Mouse (Mus musculus): ENCODE measurements at regions not wholly inside any gene's neighbourhood (a gene's known extent, or its start where the extent isn't known, plus 50 kb on each side); places are given as distances from the start of the nearest gene placed in this dataset.

- intact Hi-C loops (cut with DNase I), result no loop called here
- H3K27me3 ChIP-seq (ENCODE audit: control insufficient read depth, insufficient read depth, low read length), result no peaks in the 10 kb centered on the region
- H3K4me3 ChIP-seq, result no peak overlapping the region
- H3K79me2 ChIP-seq (replicated peaks; ENCODE audit: control insufficient read depth, insufficient read depth, low read length), result no peaks in the 10 kb centered on the region
- no peak for DNase-seq
- 56% methylated on average over 7 of the region's 7 CpGs for WGBS
- H3K36me3 ChIP-seq (ENCODE audit: control insufficient read depth, insufficient read depth, low read length), result no peaks in the 10 kb centered on the region
- H3K4me1 ChIP-seq (ENCODE audit: control insufficient read depth, insufficient read depth, low read length), result no peaks in the 10 kb centered on the region
- TF ChIP-seq CTCF (IDR thresholded peaks at IDR 0.05) (no peak), POLR2A (IDR thresholded peaks at IDR 0.05; ENCODE audit: insufficient read depth, low read depth, low read length) (no peak), EP300 (IDR thresholded peaks at IDR 0.05; ENCODE audit: insufficient read depth, low read depth, low read length) (no peak)
- no peak overlapping the region for H3K9ac ChIP-seq (ENCODE audit: low read depth, low read length)
- no peak overlapping the region for H3K27ac ChIP-seq
These were observed 366.5 kb upstream of the Sash1 start for GRCm38 (mm10) chr10:9252120-9252940.

DNA sequence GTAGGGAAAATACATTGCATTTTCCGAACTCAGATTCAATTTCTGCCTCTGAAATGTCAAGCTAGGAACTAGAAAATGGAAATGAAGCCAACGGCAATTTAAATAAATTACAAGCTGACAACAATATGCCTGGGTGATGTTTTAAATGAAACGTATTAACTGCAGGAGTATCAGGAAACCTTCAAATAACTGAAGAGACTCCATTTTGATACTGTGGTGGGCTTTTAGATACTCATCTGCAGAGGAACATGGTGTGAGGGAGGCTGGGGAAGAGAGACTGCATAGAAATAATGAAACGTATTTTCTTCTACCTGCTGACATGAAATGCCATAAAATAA, 357.4 kb upstream of the Sash1 start:
- H3K36me3 ChIP-seq (ENCODE audit: control insufficient read depth, insufficient read depth, low read length), result no peaks in the 10 kb centered on the region
- 87% methylated on average over 4 of the region's 4 CpGs for WGBS
- no peak overlapping the region for H3K9ac ChIP-seq (ENCODE audit: low read depth, low read length)
- TF ChIP-seq CTCF (IDR thresholded peaks at IDR 0.05) (no peak), POLR2A (IDR thresholded peaks at IDR 0.05; ENCODE audit: insufficient read depth, low read depth, low read length) (no peak), EP300 (IDR thresholded peaks at IDR 0.05; ENCODE audit: insufficient read depth, low read depth, low read length) (no peak)
- H3K4me1 ChIP-seq (ENCODE audit: control insufficient read depth, insufficient read depth, low read length), result peaks cover 2% of the 10 kb centered on the region
- no peak for DNase-seq
- no peaks in the 10 kb centered on the region for H3K79me2 ChIP-seq (replicated peaks; ENCODE audit: control insufficient read depth, insufficient read depth, low read length)
- H3K4me3 ChIP-seq, result no peak overlapping the region
- H3K27ac ChIP-seq, result no peak overlapping the region
- H3K27me3 ChIP-seq (ENCODE audit: control insufficient read depth, insufficient read depth, low read length), result no peaks in the 10 kb centered on the region
- intact Hi-C loops (cut with DNase I), result no loop called here

- Histone ChIP-seq H3K4me3 (no peak overlapping the region), H3K27ac (no peak overlapping the region), H3K79me2 (replicated peaks; ENCODE audit: control insufficient read depth, insufficient read depth, low read length) (no peaks in the 10 kb centered on the region), H3K36me3 (ENCODE audit: control insufficient read depth, insufficient read depth, low read length) (no peaks in the 10 kb centered on the region), H3K9ac (ENCODE audit: low read depth, low read length) (no peak overlapping the region), H3K27me3 (ENCODE audit: control insufficient read depth, insufficient read depth, low read length) (no peaks in the 10 kb centered on the region), H3K4me1 (ENCODE audit: control insufficient read depth, insufficient read depth, low read length) (peaks cover 2% of the 10 kb centered on the region)
- DNase-seq, result no peak
- 74% methylated on average over 7 of the region's 7 CpGs for WGBS
- TF ChIP-seq CTCF (IDR thresholded peaks at IDR 0.05), result no peak
- TF ChIP-seq POLR2A (IDR thresholded peaks at IDR 0.05; ENCODE audit: insufficient read depth, low read depth, low read length), result no peak
- no peak for TF ChIP-seq EP300 (IDR thresholded peaks at IDR 0.05; ENCODE audit: insufficient read depth, low read depth, low read length)
- intact Hi-C loops (cut with DNase I), result no loop called here
These were observed 356.9 kb upstream of the Sash1 start for GRCm38 (mm10) chr10:9242596-9243280.

- no peak for TF ChIP-seq POLR2A (IDR thresholded peaks at IDR 0.05; ENCODE audit: insufficient read depth, low read depth, low read length)
- no peak for TF ChIP-seq EP300 (IDR thresholded peaks at IDR 0.05; ENCODE audit: insufficient read depth, low read depth, low read length)
- TF ChIP-seq CTCF (IDR thresholded peaks at IDR 0.05), result no peak
- H3K9ac ChIP-seq (ENCODE audit: low read depth, low read length), result no peak overlapping the region
- H3K36me3 ChIP-seq (ENCODE audit: control insufficient read depth, insufficient read depth, low read length), result no peaks in the 10 kb centered on the region
- peaks cover 2% of the 10 kb centered on the region for H3K4me1 ChIP-seq (ENCODE audit: control insufficient read depth, insufficient read depth, low read length)
- WGBS, result 14% methylated on average over 6 of the region's 6 CpGs
- H3K27me3 ChIP-seq (ENCODE audit: control insufficient read depth, insufficient read depth, low read length), result no peaks in the 10 kb centered on the region
- peak in 1 of 2 experiments; percentile 28 for DNase-seq
- intact Hi-C loops (cut with DNase I), result no loop called here
- no peaks in the 10 kb centered on the region for H3K79me2 ChIP-seq (replicated peaks; ENCODE audit: control insufficient read depth, insufficient read depth, low read length)
- H3K27ac ChIP-seq, result no peak overlapping the region
- no peak overlapping the region for H3K4me3 ChIP-seq
These were observed 354.1 kb upstream of the Sash1 start for GRCm38 (mm10) chr10:9239956-9240355.

DNA sequence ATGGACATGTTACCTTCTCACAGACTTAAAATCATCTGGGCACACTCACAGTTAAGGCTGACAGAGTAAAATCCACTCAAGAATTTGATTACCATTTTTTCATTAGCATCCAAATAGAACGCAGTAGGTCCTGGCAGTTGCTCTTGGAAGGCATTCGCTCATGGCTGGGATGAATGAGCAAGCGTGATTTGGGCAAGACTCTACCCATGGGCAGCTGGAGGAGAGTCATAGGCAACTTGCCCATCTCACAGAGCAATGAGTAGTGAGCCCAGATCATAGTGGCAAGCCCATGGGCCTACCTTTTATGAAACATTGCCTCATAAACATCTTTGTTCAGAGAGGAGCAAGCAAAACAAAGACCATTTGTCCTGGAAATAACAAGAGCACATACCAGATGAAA, 345.9 kb upstream of the Sash1 start:
- no peak for DNase-seq
- Histone ChIP-seq H3K79me2 (replicated peaks; ENCODE audit: control insufficient read depth, insufficient read depth, low read length) (no peaks in the 10 kb centered on the region), H3K4me1 (ENCODE audit: control insufficient read depth, insufficient read depth, low read length) (no peaks in the 10 kb centered on the region), H3K9ac (ENCODE audit: low read depth, low read length) (no peak overlapping the region), H3K27me3 (ENCODE audit: control insufficient read depth, insufficient read depth, low read length) (no peaks in the 10 kb centered on the region), H3K27ac (no peak overlapping the region), H3K4me3 (no peak overlapping the region), H3K36me3 (ENCODE audit: control insufficient read depth, insufficient read depth, low read length) (no peaks in the 10 kb centered on the region)
- intact Hi-C loops (cut with DNase I), result no loop called here
- 74% methylated on average over 3 of the region's 3 CpGs for WGBS
- TF ChIP-seq POLR2A (IDR thresholded peaks at IDR 0.05; ENCODE audit: insufficient read depth, low read depth, low read length) (no peak), CTCF (IDR thresholded peaks at IDR 0.05) (no peak), EP300 (IDR thresholded peaks at IDR 0.05; ENCODE audit: insufficient read depth, low read depth, low read length) (no peak)

DNA sequence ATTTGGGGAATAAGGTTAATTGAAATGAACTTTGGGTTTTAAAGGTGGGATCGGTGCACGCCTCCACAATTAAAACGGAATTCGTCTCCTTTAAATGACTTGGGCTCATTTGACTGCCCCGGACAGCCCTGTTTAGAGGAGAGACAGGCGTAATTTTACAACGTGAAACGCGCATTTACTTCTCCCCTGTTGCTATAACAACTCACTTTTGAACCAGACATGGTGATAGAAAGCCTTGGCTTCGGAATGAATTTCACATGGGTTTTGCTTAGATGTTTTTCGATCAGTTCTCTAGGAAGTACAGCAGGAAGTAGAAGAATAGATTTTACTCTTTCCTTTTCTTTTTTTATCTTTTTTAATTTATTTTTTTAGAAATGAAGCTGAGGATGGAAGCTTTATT, 343.2 kb upstream of the Sash1 start:
- Histone ChIP-seq H3K4me3 (no peak overlapping the region), H3K27ac (no peak overlapping the region), H3K9ac (ENCODE audit: low read depth, low read length) (no peak overlapping the region), H3K4me1 (ENCODE audit: control insufficient read depth, insufficient read depth, low read length) (no peaks in the 10 kb centered on the region), H3K27me3 (ENCODE audit: control insufficient read depth, insufficient read depth, low read length) (no peaks in the 10 kb centered on the region), H3K79me2 (replicated peaks; ENCODE audit: control insufficient read depth, insufficient read depth, low read length) (no peaks in the 10 kb centered on the region), H3K36me3 (ENCODE audit: control insufficient read depth, insufficient read depth, low read length) (no peaks in the 10 kb centered on the region)
- WGBS, result 89% methylated on average over 11 of the region's 11 CpGs
- no peak for DNase-seq
- TF ChIP-seq CTCF (IDR thresholded peaks at IDR 0.05), result no peak
- TF ChIP-seq EP300 (IDR thresholded peaks at IDR 0.05; ENCODE audit: insufficient read depth, low read depth, low read length), result no peak
- no peak for TF ChIP-seq POLR2A (IDR thresholded peaks at IDR 0.05; ENCODE audit: insufficient read depth, low read depth, low read length)
- intact Hi-C loops (cut with DNase I), result no loop called here

Data from heart, adult 2 months (tissue).